Mouse (Mus musculus): ENCODE data around the gene Cenps.
A peak's percentile ranks its signal among the peaks of the same experiment; 100 is the strongest.
"Not testable (repeated sequence)": the region's sequence is repeated elsewhere in the genome, so short reads cannot be mapped to it uniquely, and the experiment has no call there.

The Cenps gene

GRCm38 (mm10) chr4:149103875-149104561 is 33.4 kb downstream of the Cenps start, which contains the start of gene Dffa:
Gene Dffa, plus strand, starts transcription at chr4:149104146.
- peak; percentile 95 for DNase-seq

- DNase-seq: no peak
These were observed 36.0 kb downstream of the Cenps start for GRCm38 (mm10) chr4:149101456-149101855.

GRCm38 (mm10) chr4:149100449-149100848 is 37.0 kb downstream of the Cenps start:
- DNase-seq: not testable (repeated sequence)

- DNase-seq: peak; percentile 94
These were observed 37.9 kb downstream of the Cenps start, which contains the start of gene Pex14 for GRCm38 (mm10) chr4:149099369-149100017. Gene Pex14, minus strand, starts transcription at chr4:149099876.

GRCm38 (mm10) chr4:149098571-149098970 is 38.9 kb downstream of the Cenps start:
- DNase-seq: no peak

GRCm38 (mm10) chr4:149097956-149098355 is 39.5 kb downstream of the Cenps start:
- DNase-seq: no peak

- DNase-seq: no peak
These were observed 46.1 kb downstream of the Cenps start for GRCm38 (mm10) chr4:149091364-149091763.

- no peak for DNase-seq
These were observed 52.0 kb downstream of the Cenps start for GRCm38 (mm10) chr4:149085381-149085780.

- peak; percentile 91 for DNase-seq
These were observed 55.9 kb downstream of the Cenps start for GRCm38 (mm10) chr4:149081528-149081927.

- DNase-seq: no peak
These were observed 57.3 kb downstream of the Cenps start for GRCm38 (mm10) chr4:149080111-149080510.

GRCm38 (mm10) chr4:149079629-149080028 is 57.8 kb downstream of the Cenps start:
- DNase-seq: no peak

- no peak for DNase-seq
These were observed 59.2 kb downstream of the Cenps start for GRCm38 (mm10) chr4:149078261-149078660.
